Mouse (Mus musculus) megakaryocyte-erythroid progenitor cell, adult 5-6 weeks (primary cell): ENCODE results near the gene Slc25a22. TPM values are rescaled to one million over a fixed set of nuclear protein-coding genes. Genes with fewer than 3 reads are reported as not detected.
A peak's percentile ranks its signal among the peaks of the same experiment; 100 is the strongest.

Source experiments
- ATAC-seq: replicated peaks from 2 replicates; pipeline ENCODE4 v1.8.0; 2016; ENCODE audit warnings: mild to moderate bottlenecking, inconsistent platforms; ENCODE audit not compliant: severe bottlenecking, poor library complexity, low FRiP score, low TSS enrichment
- total RNA-seq, 2 experiments: library from RNA; stranded (forward) in 1 of 2; stranded (reverse) in 1 of 2; fragments of 200-1000, 215-1000 nt in 1 of 2; fragments of >200 nt in 1 of 2; fragmentation: Nextera tagmentation in 1 of 2; gene quantifications; 2 replicates each; pipeline ENCODE4 v1.2.3; 2014 to 2017

The Slc25a22 gene
- total RNA-seq, 2 experiments from 2014 or later = 6.7 to 45.2 TPM

DNA sequence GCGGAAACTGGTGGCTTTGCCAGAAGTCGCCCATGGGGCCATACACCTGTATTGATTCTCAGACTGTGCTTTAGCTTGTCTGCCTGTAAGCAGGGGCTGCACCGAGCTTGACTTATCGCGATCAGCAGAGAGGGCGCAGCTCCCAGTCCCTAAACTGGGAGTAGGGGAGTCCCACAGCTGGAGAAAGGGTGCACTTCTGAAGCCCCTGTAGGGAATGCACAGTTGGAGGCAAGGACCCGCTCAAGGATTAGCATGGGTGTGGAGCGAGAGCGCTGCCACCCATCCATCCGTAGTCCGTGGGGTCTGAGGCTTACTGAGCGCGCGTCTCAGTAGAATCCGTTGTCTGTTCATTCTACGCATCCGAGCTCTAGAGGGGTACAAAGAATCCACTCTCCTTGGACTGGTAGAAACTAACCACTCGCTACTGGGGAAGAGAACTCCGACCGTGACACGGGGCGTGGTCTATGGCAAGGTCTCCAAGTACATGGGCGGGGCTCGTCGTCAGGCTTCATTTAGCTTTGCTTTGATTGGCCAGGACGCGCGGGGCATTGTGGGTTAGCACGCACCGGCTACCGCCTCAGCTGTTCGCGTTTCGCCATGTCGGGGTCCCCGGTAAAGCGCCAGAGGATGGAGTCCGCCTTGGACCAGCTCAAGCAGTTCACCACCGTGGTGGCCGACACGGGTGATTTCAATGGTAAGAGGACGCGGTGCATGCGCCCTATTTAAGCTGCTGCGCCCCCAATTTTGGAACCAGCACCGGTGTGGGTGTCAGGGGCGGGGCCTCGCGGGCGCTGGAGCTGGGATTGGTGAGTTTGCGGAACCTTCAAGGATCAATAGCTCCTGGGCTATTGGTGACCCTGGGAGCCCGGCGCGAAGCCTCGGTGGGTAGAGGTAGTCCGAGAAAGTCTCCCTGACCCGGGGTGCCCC is 45.8 kb downstream of the Slc25a22 start, which contains the start of gene Taldo1:
Gene Taldo1, plus strand, starts transcription at position 575 of the 927 bp plus-strand sequence.
- peak; percentile 72 for ATAC-seq

DNA sequence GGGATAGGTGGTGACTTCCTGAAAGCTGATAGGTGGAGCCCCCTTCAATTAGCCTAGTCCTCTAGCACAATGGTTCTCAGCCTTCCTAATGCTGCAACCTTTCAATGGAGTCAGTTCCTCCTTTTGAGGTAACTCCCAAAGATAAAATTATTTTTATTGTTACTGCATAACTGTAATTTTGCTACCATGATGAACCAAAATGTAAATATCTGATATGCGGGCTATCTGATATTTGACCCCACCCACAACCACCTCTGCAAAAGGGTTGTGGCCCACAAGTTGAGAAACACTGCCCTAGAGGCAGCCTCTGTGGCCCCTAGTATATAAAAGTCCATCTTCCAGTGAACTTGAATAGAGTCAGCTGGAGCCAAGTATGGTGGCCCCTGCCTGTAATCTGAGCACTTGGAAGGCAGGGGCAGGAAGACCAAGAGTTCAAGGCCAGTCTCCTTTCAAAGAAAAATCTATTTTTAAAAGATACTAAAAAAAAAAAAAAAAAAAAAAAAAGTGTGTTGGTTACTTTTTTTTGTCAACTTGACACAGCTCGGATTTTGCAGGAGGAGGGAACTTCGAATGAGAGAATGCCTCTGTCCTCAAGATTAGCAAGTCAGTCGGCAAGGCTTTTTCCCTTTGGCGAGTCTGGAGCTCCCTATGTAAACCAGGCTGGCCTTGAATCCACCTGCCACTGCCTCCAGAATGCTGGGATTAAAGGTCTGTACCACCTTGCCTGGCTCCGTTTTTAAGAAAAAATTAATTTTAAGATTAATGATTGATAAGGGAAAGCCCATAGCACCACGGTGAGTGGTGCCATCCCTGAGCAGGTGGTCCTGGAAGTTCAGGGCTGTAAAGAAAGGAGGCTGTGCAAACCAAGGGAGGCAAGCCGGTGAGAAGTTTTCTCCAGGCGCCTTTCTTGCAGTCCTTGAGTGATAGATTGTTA is 47.1 kb downstream of the Slc25a22 start:
- no peak for ATAC-seq

DNA sequence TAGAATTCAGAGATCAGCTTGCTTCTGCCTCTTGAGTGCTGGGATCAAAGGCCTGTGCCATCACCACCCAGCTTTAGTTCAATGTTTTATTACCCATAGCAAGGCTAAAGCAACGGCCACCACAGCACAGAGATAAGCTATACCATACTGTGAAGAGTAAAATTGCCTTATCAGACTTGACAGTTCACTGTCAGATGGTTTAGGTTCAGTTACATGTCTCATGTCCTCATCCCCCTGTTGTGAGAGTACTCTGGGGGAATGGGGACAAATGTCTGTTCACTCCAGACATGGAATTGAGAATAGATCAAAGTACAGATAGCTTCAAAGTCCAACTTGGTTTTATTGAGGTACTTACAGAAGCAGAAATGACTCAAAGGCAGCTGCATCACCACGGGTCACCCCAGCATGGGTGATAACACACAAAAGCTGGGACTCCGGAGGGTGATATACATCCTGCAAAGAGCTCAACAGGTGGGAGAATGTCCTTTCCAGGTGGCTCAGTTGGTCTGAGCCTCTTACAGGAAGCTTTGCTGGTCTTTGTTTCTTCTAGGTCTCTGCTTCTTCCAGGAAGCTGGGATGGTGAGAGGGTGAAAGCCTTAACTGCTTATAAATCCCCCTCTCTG is 49.1 kb downstream of the Slc25a22 start:
- ATAC-seq = peak; percentile 17

DNA sequence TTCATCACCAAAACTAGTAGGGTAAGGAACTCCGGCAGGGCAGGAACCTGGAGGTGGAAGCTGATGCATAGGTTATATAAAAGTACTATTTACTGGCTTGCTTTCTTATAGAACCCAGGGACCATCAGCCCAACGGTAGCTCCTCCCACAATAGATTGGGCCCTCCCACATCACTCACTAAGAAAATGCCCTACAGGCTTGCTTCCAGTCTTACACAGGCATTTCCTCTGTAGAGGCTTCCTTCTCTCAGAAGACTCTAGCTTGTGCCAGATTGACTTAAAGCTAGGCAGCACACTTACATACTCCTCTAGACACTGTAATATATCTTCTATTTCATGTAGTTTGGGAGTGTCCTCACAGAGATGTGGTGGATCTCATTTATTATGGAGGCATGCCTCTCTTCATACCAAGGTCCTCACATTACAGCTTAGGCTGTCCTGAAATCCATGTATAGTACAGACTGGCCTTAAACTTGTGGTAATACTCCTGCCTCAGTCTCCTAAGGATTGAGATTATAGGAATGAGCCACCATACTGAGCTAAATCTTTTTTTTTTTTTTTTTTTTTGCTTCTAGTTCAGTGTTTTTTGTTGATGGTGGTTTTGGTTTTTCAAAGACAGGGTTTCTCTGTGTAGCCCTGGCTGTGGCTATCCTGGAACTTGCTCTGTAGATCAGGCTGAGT is 49.7 kb downstream of the Slc25a22 start:
- ATAC-seq = no peak

DNA sequence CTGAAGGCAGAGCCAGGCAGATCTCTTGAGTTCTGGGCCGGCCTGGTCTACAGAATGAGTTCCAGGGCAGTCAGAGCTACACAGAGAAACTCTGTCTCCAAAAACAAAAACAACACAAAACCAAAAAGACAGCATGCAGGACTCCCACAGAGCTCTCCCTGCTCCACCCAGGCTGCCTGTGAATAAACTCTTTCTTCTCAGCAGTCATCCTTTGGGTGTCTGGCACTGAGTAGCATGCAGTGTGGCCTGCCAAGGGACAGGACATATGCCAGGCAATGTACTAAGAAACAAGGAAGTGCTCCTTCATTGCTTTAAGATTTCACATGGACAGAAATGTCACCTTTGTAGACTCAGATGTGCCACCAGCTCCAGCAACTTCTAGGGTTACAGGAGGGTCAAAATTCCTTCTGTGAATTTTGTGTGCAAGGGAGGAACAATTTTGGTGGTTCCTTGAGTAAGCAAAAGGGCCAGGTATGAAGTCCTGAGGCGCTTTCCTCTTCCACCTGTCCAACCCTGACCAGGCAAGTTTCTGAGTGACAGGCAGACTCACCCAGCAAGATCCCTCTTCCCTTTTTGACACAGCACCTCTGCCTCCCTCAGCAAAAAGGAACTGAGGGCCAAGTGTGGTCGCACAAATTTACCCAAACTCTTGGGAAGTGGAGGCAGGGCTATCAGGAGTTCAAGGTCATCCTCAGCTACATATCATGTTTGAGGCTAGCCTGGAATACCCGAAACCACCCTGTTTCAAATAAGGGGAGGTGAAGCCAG is 56.4 kb downstream of the Slc25a22 start:
- ATAC-seq = no peak

Other genes with a start within 250 kb of the Slc25a22 start
- 73.1 and 108 TPM in 2 replicates for gene Hras, start 243.9 kb downstream of the Slc25a22 start, total RNA-seq (2014; fragmentation: Nextera tagmentation)
- 30.1 and 48.6 TPM in 2 replicates for gene Hras, start 243.9 kb downstream of the Slc25a22 start, total RNA-seq (2017)
- gene Lrrc56, start 243.7 kb downstream of the Slc25a22 start, total RNA-seq (2014; fragmentation: Nextera tagmentation) = 4.3 and 6.1 TPM in 2 replicates
- gene Lrrc56, start 243.7 kb downstream of the Slc25a22 start, total RNA-seq (2017) = 0.28 and 0.88 TPM in 2 replicates
- gene Lmntd2, start 223.8 kb downstream of the Slc25a22 start, total RNA-seq (2014; fragmentation: Nextera tagmentation) = not detected in 2 replicates
- not detected in 2 replicates for gene Lmntd2, start 223.8 kb downstream of the Slc25a22 start, total RNA-seq (2017)
- 3.1 and 6.4 TPM in 2 replicates for gene Rassf7, start 222.0 kb downstream of the Slc25a22 start, total RNA-seq (2014; fragmentation: Nextera tagmentation)
- gene Rassf7, start 222.0 kb downstream of the Slc25a22 start, total RNA-seq (2017) = 3.4 and 4.6 TPM in 2 replicates
- 114 and 119 TPM in 2 replicates for gene Phrf1, start 209.1 kb downstream of the Slc25a22 start, total RNA-seq (2014; fragmentation: Nextera tagmentation)
- 53.9 and 79.3 TPM in 2 replicates for gene Phrf1, start 209.1 kb downstream of the Slc25a22 start, total RNA-seq (2017)
- 6.4 and 27.5 TPM in 2 replicates for gene Irf7, start 171.4 kb downstream of the Slc25a22 start, total RNA-seq (2014; fragmentation: Nextera tagmentation)
- gene Irf7, start 171.4 kb downstream of the Slc25a22 start, total RNA-seq (2017) = 9.7 and 9.9 TPM in 2 replicates
- not detected in 2 replicates for gene Cdhr5, start 161.1 kb downstream of the Slc25a22 start, total RNA-seq (2014; fragmentation: Nextera tagmentation)
- gene Cdhr5, start 161.1 kb downstream of the Slc25a22 start, total RNA-seq (2017) = not detected in 2 replicates
- not detected in 2 replicates for gene Sct, start 158.8 kb downstream of the Slc25a22 start, total RNA-seq (2014; fragmentation: Nextera tagmentation)
- not detected in 2 replicates for gene Sct, start 158.8 kb downstream of the Slc25a22 start, total RNA-seq (2017)
- gene Drd4, start 145.9 kb downstream of the Slc25a22 start, total RNA-seq (2014; fragmentation: Nextera tagmentation) = not detected in 2 replicates
- not detected in 2 replicates for gene Drd4, start 145.9 kb downstream of the Slc25a22 start, total RNA-seq (2017)
- 54.5 and 74.1 TPM in 2 replicates for gene Deaf1, start 110.2 kb downstream of the Slc25a22 start, total RNA-seq (2014; fragmentation: Nextera tagmentation)
- gene Deaf1, start 110.2 kb downstream of the Slc25a22 start, total RNA-seq (2017) = 11.0 and 32.1 TPM in 2 replicates
- gene Tmem80, start 110.2 kb downstream of the Slc25a22 start, total RNA-seq (2014; fragmentation: Nextera tagmentation) = 23.0 and 39.1 TPM in 2 replicates
- gene Tmem80, start 110.2 kb downstream of the Slc25a22 start, total RNA-seq (2017) = 9.7 and 17.4 TPM in 2 replicates
- 2.0 TPM in 1 of 2 replicates, not detected in the other for gene Eps8l2, start 99.0 kb downstream of the Slc25a22 start, total RNA-seq (2014; fragmentation: Nextera tagmentation)
- not detected in 2 replicates for gene Eps8l2, start 99.0 kb downstream of the Slc25a22 start, total RNA-seq (2017)
- 327 and 353 TPM in 2 replicates for gene Taldo1, start 45.7 kb downstream of the Slc25a22 start, total RNA-seq (2014; fragmentation: Nextera tagmentation)
- gene Taldo1, start 45.7 kb downstream of the Slc25a22 start, total RNA-seq (2017) = 401 and 451 TPM in 2 replicates
- 26.8 and 33.7 TPM in 2 replicates for gene Gatd1, start 23.8 kb downstream of the Slc25a22 start, total RNA-seq (2014; fragmentation: Nextera tagmentation)
- gene Gatd1, start 23.8 kb downstream of the Slc25a22 start, total RNA-seq (2017) = 10.9 and 13.9 TPM in 2 replicates
- not detected in 2 replicates for gene Cend1, start 8.4 kb downstream of the Slc25a22 start, total RNA-seq (2014; fragmentation: Nextera tagmentation)
- not detected in 2 replicates for gene Cend1, start 8.4 kb downstream of the Slc25a22 start, total RNA-seq (2017)
- gene Pidd1, start 6.1 kb upstream of the Slc25a22 start, total RNA-seq (2014; fragmentation: Nextera tagmentation) = 46.5 and 64.8 TPM in 2 replicates
- gene Pidd1, start 6.1 kb upstream of the Slc25a22 start, total RNA-seq (2017) = 7.5 and 14.3 TPM in 2 replicates
- 4,458 and 6,012 TPM in 2 replicates for gene Rplp2, start 9.5 kb upstream of the Slc25a22 start, total RNA-seq (2014; fragmentation: Nextera tagmentation)
- gene Rplp2, start 9.5 kb upstream of the Slc25a22 start, total RNA-seq (2017) = 2,286 and 2,743 TPM in 2 replicates
- gene Pnpla2, start 17.3 kb upstream of the Slc25a22 start, total RNA-seq (2014; fragmentation: Nextera tagmentation) = 29.7 and 32.6 TPM in 2 replicates
- 7.1 and 17.8 TPM in 2 replicates for gene Pnpla2, start 17.3 kb upstream of the Slc25a22 start, total RNA-seq (2017)
- gene Cracr2b, start 23.2 kb upstream of the Slc25a22 start, total RNA-seq (2014; fragmentation: Nextera tagmentation) = not detected in 2 replicates
- 0.23 TPM in 1 of 2 replicates, not detected in the other for gene Cracr2b, start 23.2 kb upstream of the Slc25a22 start, total RNA-seq (2017)
- 20.2 and 24.2 TPM in 2 replicates for gene Cd151, start 29.5 kb upstream of the Slc25a22 start, total RNA-seq (2014; fragmentation: Nextera tagmentation)
- 13.2 and 17.6 TPM in 2 replicates for gene Cd151, start 29.5 kb upstream of the Slc25a22 start, total RNA-seq (2017)
- 77.2 and 78.1 TPM in 2 replicates for gene Polr2l, start 37.2 kb upstream of the Slc25a22 start, total RNA-seq (2014; fragmentation: Nextera tagmentation)
- 53.3 and 54.9 TPM in 2 replicates for gene Polr2l, start 37.2 kb upstream of the Slc25a22 start, total RNA-seq (2017)
- 31.6 and 38.2 TPM in 2 replicates for gene Tspan4, start 37.3 kb upstream of the Slc25a22 start, total RNA-seq (2014; fragmentation: Nextera tagmentation)
- 26.0 and 33.9 TPM in 2 replicates for gene Tspan4, start 37.3 kb upstream of the Slc25a22 start, total RNA-seq (2017)
- 10.5 and 22.5 TPM in 2 replicates for gene Chid1, start 102.0 kb upstream of the Slc25a22 start, total RNA-seq (2014; fragmentation: Nextera tagmentation)
- gene Chid1, start 102.0 kb upstream of the Slc25a22 start, total RNA-seq (2017) = 31.8 and 44.9 TPM in 2 replicates
- gene Ap2a2, start 124.3 kb upstream of the Slc25a22 start, total RNA-seq (2014; fragmentation: Nextera tagmentation) = 32.0 and 42.0 TPM in 2 replicates
- gene Ap2a2, start 124.3 kb upstream of the Slc25a22 start, total RNA-seq (2017) = 27.0 and 35.5 TPM in 2 replicates
- 3.4 and 5.8 TPM in 2 replicates for gene Muc6, start 217.4 kb upstream of the Slc25a22 start, total RNA-seq (2014; fragmentation: Nextera tagmentation)
- gene Muc6, start 217.4 kb upstream of the Slc25a22 start, total RNA-seq (2017) = 0.38 TPM in 1 of 2 replicates, not detected in the other